Mouse (Mus musculus) CH12.LX (cell line): Measurements from ENCODE around the gene Kcnk7. TPM values are rescaled to one million over a fixed set of nuclear protein-coding genes. Genes with fewer than 3 reads are reported as not detected.

Experiments
- DNase-seq: peaks from one replicate; pipeline ENCODE4 v3.0.0-alpha.2; 2013; ENCODE audit errors: extremely low read depth
- H3K27ac ChIP-seq: 2 replicates; pipeline ENCODE4 v1.5.1; 2012; ENCODE audit warnings: low read depth, mild to moderate bottlenecking, control low read depth, moderate library complexity; ENCODE audit not compliant: insufficient read depth
- H3K27me3 ChIP-seq: replicated peaks from 2 replicates; pipeline ENCODE3; 2012; ENCODE audit warnings: inconsistent platforms
- H3K36me3 ChIP-seq, 2 experiments: replicated peaks in 1 of 2; 2 replicates each; pipeline versions ENCODE3 to v1.6.1; 2012; ENCODE audit warnings: inconsistent platforms in 1 of 2, low read length in 1 of 2, mild to moderate bottlenecking in 1 of 2, mixed read lengths in 1 of 2, moderate library complexity in 1 of 2; ENCODE audit not compliant: control insufficient read depth in 1 of 2, insufficient read depth in 1 of 2
- H3K4me1 ChIP-seq, 2 experiments: 2 replicates each; pipeline ENCODE4 v1.6.1; 2012; ENCODE audit warnings: inconsistent platforms in 1 of 2, moderate library complexity in 1 of 2; ENCODE audit not compliant: insufficient read depth in 2 of 2, control insufficient read depth in 1 of 2
- H3K4me2 ChIP-seq: 2 replicates; pipeline ENCODE4 v1.6.1; 2012; ENCODE audit warnings: low read depth, mild to moderate bottlenecking, control low read depth; ENCODE audit not compliant: poor library complexity, insufficient read depth, severe bottlenecking
- H3K4me3 ChIP-seq, 3 experiments: fragments of 150-350 bp in 1 of 3; sonication (generic) in 1 of 3; replicated peaks in 1 of 3; 2 replicates each; pipeline versions ENCODE3 to v1.5.1; 2011 to 2012; ENCODE audit warnings: low read depth in 2 of 3, low read length in 2 of 3, mild to moderate bottlenecking in 2 of 3, moderate library complexity in 2 of 3, control low read depth in 1 of 3, improper control_type of control experiment in 1 of 3, inconsistent platforms in 1 of 3, mixed read lengths in 1 of 3; ENCODE audit not compliant: poor library complexity in 1 of 3
- H3K79me2 ChIP-seq: replicated peaks from 2 replicates; pipeline ENCODE4 v1.6.1; 2012; ENCODE audit warnings: mild to moderate bottlenecking, moderate library complexity; ENCODE audit not compliant: control insufficient read depth, poor library complexity, insufficient read depth, severe bottlenecking; ENCODE audit errors: extremely low read depth
- H3K9ac ChIP-seq: 2 replicates; pipeline ENCODE4 v1.6.1; 2012; ENCODE audit warnings: low read depth, mild to moderate bottlenecking, control low read depth, moderate library complexity; ENCODE audit not compliant: insufficient read depth
- H3K9me3 ChIP-seq: replicated peaks from 2 replicates; pipeline ENCODE3; 2012; ENCODE audit warnings: low read length, inconsistent platforms, mixed read lengths
- BHLHE40 ChIP-seq: IDR thresholded peaks from 2 replicates; pipeline ENCODE4 v1.6.1; 2011; ENCODE audit warnings: mild to moderate bottlenecking, low read depth, low read length, improper control_type of control experiment
- CHD1 ChIP-seq: IDR thresholded peaks from 2 replicates; pipeline ENCODE4 v1.6.1; 2012; ENCODE audit warnings: low read depth, low read length, improper control_type of control experiment, inconsistent platforms
- CHD2 ChIP-seq: IDR thresholded peaks from 2 replicates; pipeline ENCODE4 v1.6.1; 2011; ENCODE audit warnings: low read length, improper control_type of control experiment
- CTCF ChIP-seq, 2 experiments: IDR thresholded peaks in 1 of 2; conservative IDR thresholded peaks in 1 of 2; 2 replicates each; pipeline ENCODE4 v1.5.1; 2011 to 2012; ENCODE audit warnings: low read depth in 2 of 2, low read length in 2 of 2, improper control_type of control experiment in 1 of 2, inconsistent platforms in 1 of 2, mild to moderate bottlenecking in 1 of 2, moderate library complexity in 1 of 2
- E2F4 ChIP-seq: IDR thresholded peaks from 2 replicates; pipeline ENCODE4 v1.6.1; 2011; ENCODE audit warnings: low read depth, low read length, improper control_type of control experiment; ENCODE audit not compliant: insufficient replicate concordance
- ELF1 ChIP-seq: IDR thresholded peaks from 2 replicates; pipeline ENCODE4 v1.6.1; 2014; ENCODE audit warnings: low read depth, mild to moderate bottlenecking, inconsistent platforms, low read length, improper control_type of control experiment
- EP300 ChIP-seq: IDR thresholded peaks from 2 replicates; pipeline ENCODE4 v1.6.1; 2011; ENCODE audit warnings: low read length, improper control_type of control experiment
- ETS1 ChIP-seq: conservative IDR thresholded peaks from 2 replicates; pipeline ENCODE4 v1.6.1; 2012; ENCODE audit warnings: low read depth, mild to moderate bottlenecking, inconsistent platforms, low read length, improper control_type of control experiment, moderate library complexity
- GABPA ChIP-seq: IDR thresholded peaks from 2 replicates; pipeline ENCODE4 v1.6.1; 2012; ENCODE audit warnings: low read depth, low read length, improper control_type of control experiment, inconsistent platforms; ENCODE audit not compliant: insufficient replicate concordance
- HCFC1 ChIP-seq: IDR thresholded peaks from 2 replicates; pipeline ENCODE4 v1.6.1; 2012; ENCODE audit warnings: low read depth, mild to moderate bottlenecking, inconsistent platforms, low read length, improper control_type of control experiment
- IRF4 ChIP-seq: IDR thresholded peaks from 2 replicates; pipeline ENCODE4 v1.6.1; 2014; ENCODE audit warnings: low read depth, mild to moderate bottlenecking, inconsistent platforms, low read length, improper control_type of control experiment
- JUN ChIP-seq: IDR thresholded peaks from 2 replicates; pipeline ENCODE4 v1.6.1; 2011; ENCODE audit warnings: low read depth, mild to moderate bottlenecking, low read length, improper control_type of control experiment, moderate library complexity; ENCODE audit not compliant: insufficient read depth
- JUND ChIP-seq: conservative IDR thresholded peaks from 2 replicates; pipeline ENCODE4 v1.6.1; 2011; ENCODE audit warnings: low read depth, low read length, improper control_type of control experiment
- KAT2A ChIP-seq: IDR thresholded peaks from 2 replicates; pipeline ENCODE4 v1.6.1; 2012; ENCODE audit warnings: low read length, improper control_type of control experiment, inconsistent platforms; ENCODE audit not compliant: insufficient replicate concordance
- MAFK ChIP-seq: IDR thresholded peaks from 2 replicates; pipeline ENCODE4 v1.6.1; 2011; ENCODE audit warnings: low read length, improper control_type of control experiment; ENCODE audit not compliant: insufficient replicate concordance
- MAX ChIP-seq: IDR thresholded peaks from 2 replicates; pipeline ENCODE4 v1.6.1; 2011; ENCODE audit warnings: low read length, improper control_type of control experiment
- MAZ ChIP-seq: IDR thresholded peaks from 2 replicates; pipeline ENCODE4 v1.6.1; 2012; ENCODE audit warnings: low read depth, mild to moderate bottlenecking, inconsistent platforms, low read length, improper control_type of control experiment, moderate library complexity
- MEF2A ChIP-seq: IDR thresholded peaks from 2 replicates; pipeline ENCODE4 v1.6.1; 2014; ENCODE audit warnings: low read depth, mild to moderate bottlenecking, inconsistent platforms, low read length, improper control_type of control experiment, borderline replicate concordance
- MXI1 ChIP-seq: IDR thresholded peaks from 2 replicates; pipeline ENCODE4 v1.6.1; 2011; ENCODE audit warnings: mild to moderate bottlenecking, low read depth, low read length, improper control_type of control experiment
- MYC ChIP-seq: IDR thresholded peaks from 2 replicates; pipeline ENCODE4 v1.6.1; 2011; ENCODE audit warnings: low read depth, mild to moderate bottlenecking, improper control_type of control experiment, low read length
- NELFE ChIP-seq: IDR thresholded peaks from 2 replicates; pipeline ENCODE4 v1.6.1; 2011; ENCODE audit warnings: low read depth, low read length, improper control_type of control experiment
- NRF1 ChIP-seq: IDR thresholded peaks from 2 replicates; pipeline ENCODE4 v1.6.1; 2014; ENCODE audit warnings: low read depth, mild to moderate bottlenecking, inconsistent platforms, low read length, improper control_type of control experiment, moderate library complexity
- PAX5 ChIP-seq: IDR thresholded peaks from 2 replicates; pipeline ENCODE4 v1.6.1; 2012; ENCODE audit warnings: low read length, inconsistent platforms, mixed read lengths
- POLR2A ChIP-seq: IDR thresholded peaks from 2 replicates; pipeline ENCODE4 v1.6.1; 2011; ENCODE audit warnings: low read depth, mild to moderate bottlenecking, improper control_type of control experiment, low read length
- POLR2AphosphoS2 ChIP-seq: IDR thresholded peaks from 2 replicates; pipeline ENCODE4 v1.6.1; 2011; ENCODE audit warnings: low read depth, low read length, improper control_type of control experiment
- RAD21 ChIP-seq: IDR thresholded peaks from 2 replicates; pipeline ENCODE4 v1.6.1; 2011; ENCODE audit warnings: low read depth, mild to moderate bottlenecking, low read length, improper control_type of control experiment, moderate library complexity
- RCOR1 ChIP-seq: conservative IDR thresholded peaks from 2 replicates; pipeline ENCODE4 v1.6.1; 2012; ENCODE audit warnings: low read depth, mild to moderate bottlenecking, inconsistent platforms, low read length, improper control_type of control experiment
- SIN3A ChIP-seq: IDR thresholded peaks from 2 replicates; pipeline ENCODE4 v1.6.1; 2012; ENCODE audit warnings: low read length, improper control_type of control experiment, inconsistent platforms
- SMC3 ChIP-seq: IDR thresholded peaks from 2 replicates; pipeline ENCODE4 v1.6.1; 2011; ENCODE audit warnings: low read depth, low read length, improper control_type of control experiment
- TBP ChIP-seq: conservative IDR thresholded peaks from 2 replicates; pipeline ENCODE4 v1.6.1; 2011; ENCODE audit warnings: low read depth, low read length, improper control_type of control experiment
- TCF12 ChIP-seq: IDR thresholded peaks from 2 replicates; pipeline ENCODE4 v1.6.1; 2014; ENCODE audit warnings: low read depth, mild to moderate bottlenecking, inconsistent platforms, low read length, improper control_type of control experiment
- UBTF ChIP-seq: IDR thresholded peaks from 2 replicates; pipeline ENCODE4 v1.6.1; 2012; ENCODE audit warnings: low read depth, mild to moderate bottlenecking, inconsistent platforms, low read length, improper control_type of control experiment, moderate library complexity
- USF1 ChIP-seq: IDR thresholded peaks from 2 replicates; pipeline ENCODE4 v1.6.1; 2014; ENCODE audit warnings: low read depth, mild to moderate bottlenecking, inconsistent platforms, low read length, improper control_type of control experiment
- USF2 ChIP-seq: conservative IDR thresholded peaks from 2 replicates; pipeline ENCODE4 v1.6.1; 2011; ENCODE audit warnings: low read depth, low read length, improper control_type of control experiment
- ZC3H11A ChIP-seq: IDR thresholded peaks from 2 replicates; pipeline ENCODE4 v1.6.1; 2012; ENCODE audit warnings: low read depth, mild to moderate bottlenecking, inconsistent platforms, low read length, improper control_type of control experiment
- ZKSCAN1 ChIP-seq: IDR thresholded peaks from 2 replicates; pipeline ENCODE4 v1.6.1; 2012; ENCODE audit warnings: low read depth, inconsistent platforms, low read length, improper control_type of control experiment, borderline replicate concordance
- ZMIZ1 ChIP-seq: IDR thresholded peaks from 2 replicates; pipeline ENCODE4 v1.6.1; 2012; ENCODE audit warnings: low read depth, mild to moderate bottlenecking, inconsistent platforms, low read length, improper control_type of control experiment
- ZNF384 ChIP-seq: IDR thresholded peaks from 2 replicates; pipeline ENCODE4 v1.6.1; 2012; ENCODE audit warnings: low read depth, low read length, improper control_type of control experiment, inconsistent platforms
- dilution Hi-C: fragments of 300-500 bp; cut with MboI; formaldehyde crosslinking; loops from 2 replicates; pipeline ENCODE4 v1.14.3; 2020; ENCODE audit warnings: low sequenced_read_pairs; ENCODE audit not compliant: extremely low pct_unique_long_range_greater_than_20kb, extremely low pct_ligation_motif_present
- in situ Hi-C: fragments of 300-500 bp; cut with MboI; formaldehyde crosslinking; loops from 3 replicates; pipeline ENCODE4 v1.14.3; 2019; ENCODE audit warnings: low sequenced_read_pairs, low pct_ligation_motif_present, low pct_unique_long_range_greater_than_20kb, mixed read lengths
- polyA plus RNA-seq: library from polyadenylated mRNA; unstranded; fragments of >175 nt; gene quantifications from 2 replicates; pipeline ENCODE4 v1.2.1, GENCODE M21; 2012; ENCODE audit warnings: low read depth; ENCODE audit not compliant: insufficient read length
- total RNA-seq, 2 experiments: library from RNA; depleted of rRNA; stranded (reverse); fragments of 300-350 nt in 1 of 2; fragments of >200 nt in 1 of 2; gene quantifications; 2 replicates each; pipeline ENCODE4 v1.2.3; 2012 to 2014

The Kcnk7 gene
- total and polyA plus RNA-seq, 3 experiments = 0.30 TPM; not detected in 2

DNA sequence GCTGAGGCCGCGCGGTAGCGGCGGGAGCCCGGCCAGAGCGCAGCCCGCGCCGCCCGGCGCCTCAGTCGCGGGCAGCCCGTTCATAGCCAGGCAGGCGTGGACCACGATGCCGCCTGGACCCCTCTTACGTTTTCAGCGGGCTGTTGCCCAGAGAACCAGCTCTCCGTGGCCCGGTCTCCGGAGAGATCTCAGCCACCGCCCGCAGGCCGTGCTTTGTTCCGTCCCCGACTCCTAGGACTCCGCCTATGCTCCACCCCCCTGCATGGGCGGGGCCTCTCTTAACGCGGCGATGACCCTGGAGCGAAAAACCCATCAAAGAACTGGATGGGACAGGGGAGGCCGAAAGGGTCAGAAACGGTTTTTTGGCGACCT lies 25.3 kb downstream of the Kcnk7 start, which contains the start of gene Fam89b:
Gene Fam89b, minus strand, starts transcription at position 210 of the 372 bp plus-strand sequence.
- in situ Hi-C loops (no loop called here), dilution Hi-C loops (no loop called here)
- TF ChIP-seq JUN = no peak
- no peak for TF ChIP-seq JUND
- TF ChIP-seq RCOR1 = no peak
- no peak; the same call in 1 of the 2 replicates for TF ChIP-seq UBTF
- no peak for TF ChIP-seq NRF1
- no peak for TF ChIP-seq USF2
- peak; percentile 68 for TF ChIP-seq MXI1
- no peak for TF ChIP-seq GABPA
- TF ChIP-seq CTCF (conservative IDR thresholded peaks at IDR 0.05 in 1 of 2, IDR thresholded peaks at IDR 0.05 in 1 of 2; ENCODE audit: low read depth in 2 of 2, low read length in 2 of 2) = no peak
- TF ChIP-seq ELF1 = no peak
- TF ChIP-seq CHD2 = peak; percentile 31; the same call in 1 of the 2 replicates
- TF ChIP-seq PAX5 = no peak
- peak; percentile 55 for TF ChIP-seq HCFC1
- TF ChIP-seq KAT2A = no peak
- 0 out of 2 replicates have a peak, but pooled peaks have one; percentile 90 for TF ChIP-seq POLR2AphosphoS2
- TF ChIP-seq EP300 = no peak
- TF ChIP-seq RAD21 = no peak
- TF ChIP-seq TCF12 = peak; percentile 52; the same call in 1 of the 2 replicates
- no peak for TF ChIP-seq USF1
- no peak for TF ChIP-seq MYC
- TF ChIP-seq SMC3 = no peak
- TF ChIP-seq BHLHE40 = no peak
- TF ChIP-seq ETS1 = no peak
- peak; percentile 74 for TF ChIP-seq MAZ
- TF ChIP-seq POLR2A = peak; percentile 86
- no peak for TF ChIP-seq E2F4
- TF ChIP-seq ZC3H11A = no peak
- no peak for TF ChIP-seq MAX
- no peak for TF ChIP-seq ZNF384
- TF ChIP-seq ZMIZ1 = peak; percentile 85
- TF ChIP-seq SIN3A = peak; percentile 64; the same call in 1 of the 2 replicates
- no peak; the same call in 1 of the 2 replicates for TF ChIP-seq CHD1
- no peak for TF ChIP-seq ZKSCAN1
- TF ChIP-seq IRF4 = no peak
- 0 out of 2 replicates have a peak, but pooled peaks have one; percentile 15 for TF ChIP-seq MEF2A
- no peak for TF ChIP-seq TBP
- TF ChIP-seq NELFE = peak; percentile 67
- no peak for TF ChIP-seq MAFK
- Histone ChIP-seq H3K4me1 (peaks cover 16 to 46% of the 10 kb centered on the region in 2 experiments), H3K27me3 (peaks cover 6% of the 10 kb centered on the region), H3K4me2 (peak within 1 kb of the TSS; percentile 82), H3K9me3 (no peaks in the 10 kb centered on the region), H3K4me3 (peak within 1 kb of the TSS; percentile 64 to 87 (median 74)), H3K79me2 (peaks cover 8% of the 10 kb centered on the region; the same call in 1 of the 2 replicates), H3K27ac (no peak within 1 kb of the TSS), H3K9ac (peak within 1 kb of the TSS; percentile 70), H3K36me3 (peaks cover 0 to 16% of the 10 kb centered on the region in 2 experiments)
- peak; percentile 80 for DNase-seq
